Mouse (Mus musculus) myocyte (in vitro differentiated cells): ENCODE measurements around the gene Nr1d1.

Experiments used
- CEBPB ChIP-seq: IDR thresholded peaks from 2 replicates; pipeline ENCODE4 v1.6.1; 2011; ENCODE audit warnings: mild to moderate bottlenecking, moderate library complexity; ENCODE audit not compliant: poor library complexity, insufficient read depth, severe bottlenecking
- POLR2A ChIP-seq: IDR thresholded peaks from one replicate; pipeline ENCODE4 v1.6.1; 2011; ENCODE audit warnings: low read depth, mild to moderate bottlenecking, control low read depth, moderate library complexity; ENCODE audit not compliant: insufficient read length
- POLR2AphosphoS2 ChIP-seq: IDR thresholded peaks from one replicate; pipeline ENCODE4 v1.6.1; 2011; ENCODE audit warnings: low read depth, control low read depth; ENCODE audit not compliant: insufficient read length
- REST ChIP-seq: IDR thresholded peaks from one replicate; pipeline ENCODE4 v1.6.1; 2011; ENCODE audit warnings: mild to moderate bottlenecking, control low read depth, moderate library complexity; ENCODE audit not compliant: insufficient read depth, insufficient read length
- USF1 ChIP-seq: IDR thresholded peaks from one replicate; pipeline ENCODE4 v1.6.1; 2011; ENCODE audit warnings: low read depth, mild to moderate bottlenecking, control low read depth, moderate library complexity

- no peak for TF ChIP-seq POLR2AphosphoS2
- no peak for TF ChIP-seq CEBPB
- TF ChIP-seq REST = no peak
- no peak for TF ChIP-seq POLR2A
- TF ChIP-seq USF1 = no peak
Observed at GRCm38 (mm10) chr11:98787229-98787628, 12.1 kb upstream of the Nr1d1 start.
